Mouse (Mus musculus) heart, embryonic 11.5 days (tissue): ENCODE measurements around the gene H2-Eb1. TPM values are rescaled to one million over a fixed set of nuclear protein-coding genes. Genes with fewer than 3 reads are reported as not detected.

Experiments used
- ATAC-seq: fragments of 200-750 bp; cut with Nextera tagmentation; replicated peaks from 2 replicates; pipeline ENCODE4 v1.8.0; 2017; ENCODE audit warnings: moderate library complexity; ENCODE audit not compliant: insufficient number of reproducible peaks, low FRiP score, low TSS enrichment
- H3K27ac ChIP-seq: fragments of 300-500 bp; sonication (generic); 2 replicates; pipeline ENCODE4 v1.5.1; 2014; ENCODE audit warnings: mild to moderate bottlenecking, low read depth, low read length
- H3K27me3 ChIP-seq: fragments of 300-500 bp; sonication (generic); 2 replicates; pipeline ENCODE4 v1.6.1; 2014; ENCODE audit warnings: mild to moderate bottlenecking, low read length, mixed read lengths; ENCODE audit not compliant: control insufficient read depth, insufficient read depth
- H3K36me3 ChIP-seq: fragments of 300-500 bp; sonication (generic); 2 replicates; pipeline ENCODE4 v1.6.1; 2014; ENCODE audit warnings: mild to moderate bottlenecking, low read length, moderate library complexity, mixed read lengths; ENCODE audit not compliant: control insufficient read depth, insufficient read depth
- H3K4me1 ChIP-seq: fragments of 300-500 bp; sonication (generic); 2 replicates; pipeline ENCODE4 v1.6.1; 2014; ENCODE audit warnings: low read length; ENCODE audit not compliant: control insufficient read depth, insufficient read depth
- H3K4me2 ChIP-seq: fragments of 300-500 bp; sonication (generic); 2 replicates; pipeline ENCODE4 v1.6.1; 2014; ENCODE audit warnings: mild to moderate bottlenecking, moderate library complexity
- H3K4me3 ChIP-seq: fragments of 300-500 bp; sonication (generic); 2 replicates; pipeline ENCODE4 v1.5.1; 2014; ENCODE audit warnings: low read depth, low read length
- H3K9ac ChIP-seq: fragments of 300-500 bp; sonication (generic); 2 replicates; pipeline ENCODE4 v1.6.1; 2014; ENCODE audit warnings: mild to moderate bottlenecking, low read depth, low read length, moderate library complexity
- H3K9me3 ChIP-seq: fragments of 300-500 bp; sonication (generic); replicated peaks from 2 replicates; pipeline ENCODE4 v1.6.1; 2016; ENCODE audit warnings: low read length; ENCODE audit not compliant: control insufficient read depth
- WGBS: fragments of 180-500 bp; shearing (Covaris S2); extraction: QIAGEN DNeasy Blood & Tissue Kit; methylation state at CpG from one replicate; pipeline ENCODE4 v1.1.7; 2014; ENCODE audit not compliant: insufficient replicate concordance; 5-methylcytosine and 5-hydroxymethylcytosine counted together
- polyA plus RNA-seq: library from polyadenylated mRNA; unstranded; fragments of >200 nt; fragmentation: Nextera tagmentation; extraction: Ambion mirVana; gene quantifications from 2 replicates; pipeline ENCODE4 v1.2.1, GENCODE M21; 2014

H2-Eb1 gene
- polyA plus RNA-seq, 1 experiment from 2014 or later: 1.5 TPM

DNA sequence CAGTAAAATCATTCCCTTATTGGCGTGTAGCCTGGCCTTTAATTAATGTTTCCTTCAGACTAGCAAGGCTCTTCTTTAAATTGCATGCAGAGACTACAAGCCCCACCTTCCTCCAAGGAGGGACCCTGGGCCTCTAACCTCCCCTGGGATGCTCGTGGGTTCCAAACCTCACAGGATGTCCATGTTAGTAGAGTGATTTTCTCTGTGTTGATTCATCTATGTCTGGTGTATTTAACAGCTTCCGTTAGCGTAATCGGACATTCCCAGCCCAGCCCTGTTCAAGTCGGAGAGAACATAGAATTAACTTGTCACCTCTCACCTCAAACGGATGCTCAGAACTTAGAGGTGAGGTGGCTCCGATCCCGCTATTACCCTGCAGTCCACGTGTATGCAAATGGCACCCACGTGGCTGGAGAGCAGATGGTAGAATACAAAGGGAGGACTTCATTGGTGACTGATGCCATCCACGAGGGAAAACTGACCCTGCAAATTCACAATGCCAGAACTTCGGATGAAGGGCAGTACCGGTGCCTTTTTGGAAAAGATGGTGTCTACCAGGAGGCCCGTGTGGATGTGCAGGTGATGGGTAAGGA is 57.4 kb downstream of the H2-Eb1 start:
- 76% methylated on average over 15 of the region's 15 CpGs for WGBS
- H3K36me3 ChIP-seq: no peaks in the 10 kb centered on the region
- H3K4me3 ChIP-seq: no peak overlapping the region
- no peak overlapping the region for H3K27ac ChIP-seq
- no peaks in the 10 kb centered on the region for H3K9me3 ChIP-seq
- no peak overlapping the region for H3K9ac ChIP-seq
- H3K4me2 ChIP-seq: no peak overlapping the region
- no peaks in the 10 kb centered on the region for H3K4me1 ChIP-seq
- no peaks in the 10 kb centered on the region for H3K27me3 ChIP-seq
- no peak for ATAC-seq

DNA sequence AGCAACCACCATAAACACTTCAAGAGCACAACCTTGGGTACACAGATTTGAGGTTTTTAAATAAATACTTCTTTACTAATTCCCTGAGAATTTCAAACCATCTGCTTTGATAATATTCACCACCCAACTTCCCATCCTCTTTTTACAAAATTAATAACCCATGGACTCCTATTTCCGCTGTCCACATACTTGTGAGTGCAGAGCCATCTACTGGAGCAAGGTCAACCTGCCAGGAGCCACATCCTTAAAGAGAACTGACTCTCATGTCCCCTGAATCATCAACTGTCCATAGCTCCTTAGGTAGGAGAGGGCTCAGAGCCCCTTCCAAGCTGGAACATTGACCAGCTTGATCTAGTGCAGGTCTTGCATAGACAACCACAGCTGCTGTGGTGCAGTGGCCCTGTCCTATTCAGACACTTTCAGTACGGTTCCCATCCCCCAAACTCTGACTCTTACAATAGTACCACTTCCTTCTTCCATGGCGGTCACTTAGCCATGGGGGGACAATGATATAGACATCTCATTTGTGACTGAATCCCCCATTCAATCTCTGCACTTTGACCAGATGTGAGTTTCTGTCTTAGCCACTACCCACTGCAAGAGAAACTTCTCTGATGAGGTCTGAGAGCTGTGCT is 58.1 kb downstream of the H2-Eb1 start:
- Histone ChIP-seq H3K9ac (no peak overlapping the region), H3K4me2 (no peak overlapping the region), H3K4me1 (no peaks in the 10 kb centered on the region), H3K4me3 (no peak overlapping the region), H3K27ac (no peak overlapping the region), H3K27me3 (no peaks in the 10 kb centered on the region), H3K36me3 (no peaks in the 10 kb centered on the region), H3K9me3 (no peaks in the 10 kb centered on the region)
- no peak for ATAC-seq
- WGBS: 70% methylated on average over 3 of the region's 3 CpGs

DNA sequence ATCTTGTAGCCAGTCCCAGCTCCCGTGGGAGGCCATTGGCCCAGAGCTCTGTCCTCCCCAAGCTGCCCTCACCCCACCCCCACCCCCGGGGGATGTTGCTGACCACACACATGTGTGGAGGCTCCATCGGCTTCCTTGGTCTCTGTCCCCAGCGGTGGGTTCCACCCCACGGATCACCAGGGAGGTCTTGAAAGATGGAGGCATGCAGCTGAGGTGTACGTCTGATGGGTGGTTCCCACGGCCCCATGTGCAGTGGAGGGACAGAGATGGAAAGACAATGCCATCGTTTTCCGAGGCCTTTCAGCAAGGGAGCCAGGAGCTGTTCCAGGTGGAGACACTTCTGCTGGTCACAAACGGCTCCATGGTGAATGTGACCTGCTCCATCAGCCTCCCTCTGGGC is 59.4 kb downstream of the H2-Eb1 start:
- Histone ChIP-seq H3K27me3 (no peaks in the 10 kb centered on the region), H3K9me3 (no peaks in the 10 kb centered on the region), H3K27ac (no peak overlapping the region), H3K4me3 (no peak overlapping the region), H3K4me2 (no peak overlapping the region), H3K4me1 (no peaks in the 10 kb centered on the region), H3K36me3 (no peaks in the 10 kb centered on the region), H3K9ac (no peak overlapping the region)
- 75% methylated on average over 10 of the region's 10 CpGs for WGBS
- no peak for ATAC-seq

Other genes starting within 250 kb of the H2-Eb1 start
- 0.34 and 1.2 TPM in 2 replicates for gene H2-Oa, start 213.5 kb upstream of the H2-Eb1 start, polyA plus RNA-seq
- gene H2-DMa, start 186.3 kb upstream of the H2-Eb1 start, polyA plus RNA-seq: 6.2 and 8.1 TPM in 2 replicates
- gene Brd2, start 183.2 kb upstream of the H2-Eb1 start, polyA plus RNA-seq: 59.7 and 105 TPM in 2 replicates
- 0.20 TPM in 1 of 2 replicates, not detected in the other for gene H2-DMb2, start 162.6 kb upstream of the H2-Eb1 start, polyA plus RNA-seq
- gene H2-DMb1, start 152.8 kb upstream of the H2-Eb1 start, polyA plus RNA-seq: 0.27 and 0.29 TPM in 2 replicates
- gene Tap1, start 118.3 kb upstream of the H2-Eb1 start, polyA plus RNA-seq: 0.63 and 0.86 TPM in 2 replicates
- 0.42 and 0.59 TPM in 2 replicates for gene Psmb9, start 118.1 kb upstream of the H2-Eb1 start, polyA plus RNA-seq
- 1.5 and 2.5 TPM in 2 replicates for gene Psmb8, start 108.1 kb upstream of the H2-Eb1 start, polyA plus RNA-seq
- 0.44 and 1.4 TPM in 2 replicates for gene Tap2, start 102.3 kb upstream of the H2-Eb1 start, polyA plus RNA-seq
- gene H2-Ob, start 67.0 kb upstream of the H2-Eb1 start, polyA plus RNA-seq: not detected in 2 replicates
- 11.7 and 13.5 TPM in 2 replicates for gene H2-Ab1, start 48.2 kb upstream of the H2-Eb1 start, polyA plus RNA-seq
- gene H2-Aa, start 18.0 kb upstream of the H2-Eb1 start, polyA plus RNA-seq: not detected in 2 replicates
- gene H2-Eb2, start 19.8 kb downstream of the H2-Eb1 start, polyA plus RNA-seq: not detected in 2 replicates
- gene Btnl2, start 49.0 kb downstream of the H2-Eb1 start, polyA plus RNA-seq: not detected in 2 replicates
- gene Btnl1, start 71.3 kb downstream of the H2-Eb1 start, polyA plus RNA-seq: not detected in 2 replicates
- not detected in 2 replicates for gene BC051142, start 93.0 kb downstream of the H2-Eb1 start, polyA plus RNA-seq
- not detected in 2 replicates for gene Btnl4, start 171.5 kb downstream of the H2-Eb1 start, polyA plus RNA-seq
- not detected in 2 replicates for gene Btnl6, start 211.5 kb downstream of the H2-Eb1 start, polyA plus RNA-seq